Mouse (Mus musculus) hindbrain, embryonic 14.5 days (tissue): ENCODE data around the gene Frmd4b. TPM values are rescaled to one million over a fixed set of nuclear protein-coding genes. Genes with fewer than 3 reads are reported as not detected.

Source experiments
- ATAC-seq: fragments of 200-750 bp; cut with Nextera tagmentation; 2 replicates; pipeline ENCODE4 v1.8.0; 2017; ENCODE audit warnings: moderate number of reproducible peaks, mild to moderate bottlenecking, moderate TSS enrichment, moderate library complexity; ENCODE audit not compliant: low FRiP score
- DNase-seq: peaks from one replicate; pipeline ENCODE4 v3.0.0-alpha.2; 2015; ENCODE audit warnings: low spot score
- H3K27ac ChIP-seq: fragments of 300-500 bp; sonication (generic); 2 replicates; pipeline ENCODE4 v1.5.1; 2014; ENCODE audit warnings: mild to moderate bottlenecking, moderate library complexity
- H3K27me3 ChIP-seq: fragments of 300-500 bp; sonication (generic); 2 replicates; pipeline ENCODE4 v1.6.1; 2014; ENCODE audit warnings: mild to moderate bottlenecking, low read length, mixed read lengths; ENCODE audit not compliant: control insufficient read depth, insufficient read depth
- H3K36me3 ChIP-seq: fragments of 300-500 bp; sonication (generic); replicated peaks from 2 replicates; pipeline ENCODE4 v1.6.1; 2014; ENCODE audit not compliant: control insufficient read depth, insufficient read depth
- H3K4me1 ChIP-seq: fragments of 300-500 bp; sonication (generic); replicated peaks from 2 replicates; pipeline ENCODE4 v1.6.1; 2014; ENCODE audit warnings: antibody characterized with exemption, low read length, mixed read lengths; ENCODE audit not compliant: control insufficient read depth, insufficient read depth
- H3K4me2 ChIP-seq: fragments of 300-500 bp; sonication (generic); replicated peaks from 2 replicates; pipeline ENCODE4 v1.6.1; 2014; ENCODE audit warnings: mild to moderate bottlenecking, moderate library complexity
- H3K4me3 ChIP-seq: fragments of 300-500 bp; sonication (generic); replicated peaks from 2 replicates; pipeline ENCODE4 v1.5.1; 2014; ENCODE audit warnings: mild to moderate bottlenecking, low read length
- H3K9ac ChIP-seq: fragments of 300-500 bp; sonication (generic); 2 replicates; pipeline ENCODE4 v1.6.1; 2014
- H3K9me3 ChIP-seq: fragments of 300-500 bp; sonication (generic); 2 replicates; pipeline ENCODE4 v1.6.1; 2016; ENCODE audit warnings: low read length; ENCODE audit not compliant: control insufficient read depth
- WGBS: fragments of 180-500 bp; shearing (Covaris S2); extraction: QIAGEN DNeasy Blood & Tissue Kit; methylation state at CpG from one replicate; pipeline ENCODE4 v1.1.7; 2014; 5-methylcytosine and 5-hydroxymethylcytosine counted together
- polyA plus RNA-seq: library from polyadenylated mRNA; unstranded; fragments of >200 nt; fragmentation: Nextera tagmentation; extraction: Ambion mirVana; gene quantifications from 2 replicates; pipeline ENCODE4 v1.2.1, GENCODE M21; 2014

Frmd4b gene
- polyA plus RNA-seq, 1 experiment from 2014 or later, result 25.1 TPM

GRCm38 (mm10) chr6:97300180-97300579, 317.2 kb downstream of the Frmd4b start:
- ATAC-seq, result no peak
- WGBS, result 96% methylated on average over 6 of the region's 6 CpGs

GRCm38 (mm10) chr6:97297151-97297550, 320.2 kb downstream of the Frmd4b start:
- WGBS, result 89% methylated on average over 3 of the region's 3 CpGs
- no peak for ATAC-seq
- H3K9me3 ChIP-seq, result no peaks in the 10 kb centered on the region
- no peak overlapping the region for H3K27ac ChIP-seq
- H3K9ac ChIP-seq, result no peak overlapping the region
- H3K4me3 ChIP-seq, result no peak overlapping the region
- DNase-seq, result no peak
- H3K4me1 ChIP-seq, result no peaks in the 10 kb centered on the region
- peaks cover 56% of the 10 kb centered on the region for H3K36me3 ChIP-seq
- no peaks in the 10 kb centered on the region for H3K27me3 ChIP-seq
- H3K4me2 ChIP-seq, result no peak overlapping the region

More at GRCm38 (mm10) chr6:97300180-97300579, 317.2 kb downstream of the Frmd4b start:
- H3K4me3 ChIP-seq, result no peak overlapping the region
- no peak for DNase-seq
- no peaks in the 10 kb centered on the region for H3K9me3 ChIP-seq
- H3K4me2 ChIP-seq, result no peak overlapping the region
- peaks cover 57% of the 10 kb centered on the region for H3K36me3 ChIP-seq
- H3K27ac ChIP-seq, result no peak overlapping the region
- H3K4me1 ChIP-seq, result no peaks in the 10 kb centered on the region
- no peaks in the 10 kb centered on the region for H3K27me3 ChIP-seq
- H3K9ac ChIP-seq, result no peak overlapping the region

GRCm38 (mm10) chr6:97295866-97296527, 321.3 kb downstream of the Frmd4b start:
- WGBS, result 95% methylated on average over 21 of the region's 21 CpGs
- H3K9ac ChIP-seq, result no peak overlapping the region

DNA sequence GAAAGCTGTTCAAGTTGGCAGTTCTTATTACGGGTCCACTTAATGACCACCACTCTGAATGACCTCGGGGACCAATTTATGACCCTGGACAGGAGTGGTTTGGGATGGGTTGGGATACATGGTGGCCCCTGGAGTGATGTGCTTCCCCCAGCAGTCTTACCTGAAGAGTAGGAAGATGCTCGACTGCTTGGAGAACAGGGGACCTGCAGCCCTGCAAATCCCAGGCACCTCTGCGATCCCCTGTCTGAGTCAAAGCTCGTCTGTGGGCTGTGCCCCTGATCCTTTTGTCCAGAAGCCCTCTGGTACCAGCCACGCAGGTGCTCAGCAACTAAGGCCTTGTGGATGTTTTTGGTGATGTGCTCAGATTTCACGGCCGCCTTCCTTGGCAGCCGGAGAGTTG, 321.9 kb downstream of the Frmd4b start:
- ATAC-seq (no peak), DNase-seq (no peak)
- no peaks in the 10 kb centered on the region for H3K9me3 ChIP-seq
- H3K9ac ChIP-seq, result no peak overlapping the region
- no peaks in the 10 kb centered on the region for H3K4me1 ChIP-seq
- no peaks in the 10 kb centered on the region for H3K27me3 ChIP-seq
- no peak overlapping the region for H3K27ac ChIP-seq
- H3K36me3 ChIP-seq, result peaks cover 63% of the 10 kb centered on the region
- H3K4me3 ChIP-seq, result no peak overlapping the region
- WGBS, result 95% methylated on average over 9 of the region's 9 CpGs
- no peak overlapping the region for H3K4me2 ChIP-seq

More at GRCm38 (mm10) chr6:97295866-97296527, 321.3 kb downstream of the Frmd4b start:
- DNase-seq (no peak), ATAC-seq (no peak)
- Histone ChIP-seq H3K4me2 (no peak overlapping the region), H3K4me3 (no peak overlapping the region), H3K4me1 (no peaks in the 10 kb centered on the region), H3K9me3 (no peaks in the 10 kb centered on the region), H3K27me3 (no peaks in the 10 kb centered on the region), H3K36me3 (peaks cover 63% of the 10 kb centered on the region), H3K27ac (no peak overlapping the region)

GRCm38 (mm10) chr6:97293667-97294569, 323.4 kb downstream of the Frmd4b start:
- DNase-seq (no peak), ATAC-seq (no peak)
- Histone ChIP-seq H3K27ac (no peak overlapping the region), H3K36me3 (peaks cover 57% of the 10 kb centered on the region), H3K4me1 (no peaks in the 10 kb centered on the region), H3K9me3 (no peaks in the 10 kb centered on the region), H3K9ac (no peak overlapping the region), H3K4me2 (no peak overlapping the region), H3K27me3 (no peaks in the 10 kb centered on the region), H3K4me3 (no peak overlapping the region)
- 90% methylated on average over 12 of the region's 12 CpGs for WGBS

DNA sequence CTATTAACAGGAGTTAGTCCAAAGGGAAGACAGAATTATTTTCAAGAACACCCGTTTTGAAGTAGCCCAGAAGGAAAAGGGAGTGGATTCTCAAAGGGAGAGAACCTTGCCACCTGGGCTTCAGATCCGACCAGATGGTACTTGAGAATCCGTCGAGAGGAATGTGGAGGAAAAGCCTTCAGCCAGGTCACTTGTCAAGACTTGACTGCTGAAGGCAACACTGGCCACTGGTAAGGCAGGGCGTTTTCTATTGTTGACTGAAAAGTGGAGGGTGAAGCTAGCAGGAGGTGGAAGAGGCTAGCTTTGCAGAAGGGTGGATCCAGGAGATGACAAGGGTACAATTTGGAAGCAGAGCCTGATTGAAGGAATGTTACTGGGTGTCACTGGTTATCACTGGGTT, 324.4 kb downstream of the Frmd4b start:
- Histone ChIP-seq H3K9ac (no peak overlapping the region), H3K27me3 (no peaks in the 10 kb centered on the region), H3K36me3 (peaks cover 53% of the 10 kb centered on the region), H3K9me3 (no peaks in the 10 kb centered on the region), H3K4me3 (no peak overlapping the region), H3K27ac (no peak overlapping the region), H3K4me2 (no peak overlapping the region), H3K4me1 (no peaks in the 10 kb centered on the region)
- ATAC-seq (no peak), DNase-seq (no peak)
- 84% methylated on average over 5 of the region's 5 CpGs for WGBS

- no peaks in the 10 kb centered on the region for H3K9me3 ChIP-seq
- H3K4me1 ChIP-seq, result no peaks in the 10 kb centered on the region
- WGBS, result 95% methylated on average over 3 of the region's 3 CpGs
- peaks cover 50% of the 10 kb centered on the region for H3K36me3 ChIP-seq
- no peak for ATAC-seq
- no peak overlapping the region for H3K27ac ChIP-seq
- no peak overlapping the region for H3K9ac ChIP-seq
- DNase-seq, result no peak
- H3K4me3 ChIP-seq, result no peak overlapping the region
- no peaks in the 10 kb centered on the region for H3K27me3 ChIP-seq
- no peak overlapping the region for H3K4me2 ChIP-seq
These were observed 325.2 kb downstream of the Frmd4b start for GRCm38 (mm10) chr6:97292096-97292495.

DNA sequence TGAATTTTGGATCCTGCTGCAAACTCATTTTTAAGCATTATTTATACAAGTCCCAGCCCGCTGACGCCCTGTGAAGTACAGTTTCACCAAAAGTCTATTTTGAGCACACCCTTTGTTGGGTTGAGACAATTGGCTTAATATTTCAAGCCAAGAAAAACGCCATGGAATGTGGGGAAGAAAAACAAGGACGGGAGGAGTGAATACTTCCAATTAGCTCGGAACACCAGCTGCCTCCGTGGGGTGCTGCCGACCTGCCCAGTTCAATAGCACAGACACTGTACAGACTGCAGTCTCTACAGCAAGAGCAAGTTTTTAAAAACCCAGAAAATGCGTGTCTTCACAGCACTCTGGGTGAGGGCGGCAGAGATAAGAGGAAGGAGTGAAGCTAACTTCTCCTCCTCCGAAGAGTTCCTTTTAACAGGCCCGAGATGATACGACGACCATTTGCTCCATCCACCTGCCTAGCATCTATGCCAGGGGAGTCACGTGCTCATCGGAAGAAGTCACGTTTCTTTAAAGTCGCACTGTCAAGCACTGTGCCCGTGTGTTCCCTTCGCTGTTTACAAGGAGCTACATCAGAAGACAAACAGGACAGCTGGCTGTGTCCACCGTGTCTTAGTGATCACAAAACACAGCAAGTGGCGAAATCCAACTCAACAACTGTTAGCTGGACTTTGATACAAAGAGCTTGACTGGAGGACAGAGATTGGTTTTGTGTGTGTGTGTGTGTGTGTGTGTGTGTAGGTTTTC, 326.0 kb downstream of the Frmd4b start:
- no peak overlapping the region for H3K4me3 ChIP-seq
- no peak overlapping the region for H3K9ac ChIP-seq
- DNase-seq, result no peak
- H3K27me3 ChIP-seq, result no peaks in the 10 kb centered on the region
- peaks cover 44% of the 10 kb centered on the region for H3K36me3 ChIP-seq
- no peak for ATAC-seq
- no peak overlapping the region for H3K4me2 ChIP-seq
- 69% methylated on average over 21 of the region's 21 CpGs for WGBS
- no peak overlapping the region for H3K27ac ChIP-seq
- H3K4me1 ChIP-seq, result no peaks in the 10 kb centered on the region
- H3K9me3 ChIP-seq, result no peaks in the 10 kb centered on the region

GRCm38 (mm10) chr6:97290687-97291086, 326.7 kb downstream of the Frmd4b start:
- no peak overlapping the region for H3K9ac ChIP-seq
- H3K4me1 ChIP-seq, result no peaks in the 10 kb centered on the region
- H3K36me3 ChIP-seq, result peaks cover 43% of the 10 kb centered on the region
- DNase-seq (no peak), ATAC-seq (no peak)
- 60% methylated on average over 3 of the region's 3 CpGs for WGBS
- H3K27ac ChIP-seq, result no peak overlapping the region
- no peaks in the 10 kb centered on the region for H3K9me3 ChIP-seq
- H3K27me3 ChIP-seq, result no peaks in the 10 kb centered on the region
- H3K4me3 ChIP-seq, result no peak overlapping the region
- H3K4me2 ChIP-seq, result no peak overlapping the region
